Mouse (Mus musculus): ENCODE results near the gene Cdkl4.
A peak's percentile ranks its signal among the peaks of the same experiment; 100 is the strongest.

Cdkl4 gene

GRCm38 (mm10) chr17:80517244-80517643 is 60.4 kb downstream of the Cdkl4 start:
- DNase-seq (ENCODE audit: low spot score): peak; percentile 33

- no peak for DNase-seq (ENCODE audit: low spot score)
Observed at GRCm38 (mm10) chr17:80515956-80516355, 61.7 kb downstream of the Cdkl4 start.

- DNase-seq (ENCODE audit: low spot score): no peak
Observed at GRCm38 (mm10) chr17:80515513-80515912, 62.1 kb downstream of the Cdkl4 start.

- no peak for DNase-seq (ENCODE audit: low spot score)
Observed at GRCm38 (mm10) chr17:80513766-80514165, 63.8 kb downstream of the Cdkl4 start.

- no peak for DNase-seq (ENCODE audit: low spot score)
Observed at GRCm38 (mm10) chr17:80510459-80510855, 67.2 kb downstream of the Cdkl4 start.

GRCm38 (mm10) chr17:80509494-80510458 is 67.8 kb downstream of the Cdkl4 start:
- no peak for DNase-seq (ENCODE audit: low spot score)

- no peak for DNase-seq (ENCODE audit: low spot score)
Observed at GRCm38 (mm10) chr17:80505766-80506165, 71.8 kb downstream of the Cdkl4 start.

- DNase-seq (ENCODE audit: low spot score): no peak
Observed at GRCm38 (mm10) chr17:80505342-80505741, 72.3 kb downstream of the Cdkl4 start.

- no peak for DNase-seq (ENCODE audit: low spot score)
Observed at GRCm38 (mm10) chr17:80501805-80502172, 75.8 kb downstream of the Cdkl4 start.

- no peak for DNase-seq (ENCODE audit: low spot score)
Observed at GRCm38 (mm10) chr17:80501037-80501804, 76.4 kb downstream of the Cdkl4 start.

- no peak for DNase-seq (ENCODE audit: low spot score)
Observed at GRCm38 (mm10) chr17:80500025-80500424, 77.6 kb downstream of the Cdkl4 start.

GRCm38 (mm10) chr17:80498600-80499268 is 78.9 kb downstream of the Cdkl4 start:
- no peak for DNase-seq (ENCODE audit: low spot score)

GRCm38 (mm10) chr17:80497183-80497601 is 80.4 kb downstream of the Cdkl4 start:
- DNase-seq (ENCODE audit: low spot score): no peak

- no peak for DNase-seq (ENCODE audit: low spot score)
Observed at GRCm38 (mm10) chr17:80496607-80497170, 80.9 kb downstream of the Cdkl4 start.

GRCm38 (mm10) chr17:80496185-80496584 is 81.4 kb downstream of the Cdkl4 start:
- DNase-seq (ENCODE audit: low spot score): no peak

GRCm38 (mm10) chr17:80493891-80494290 is 83.7 kb downstream of the Cdkl4 start:
- no peak for DNase-seq (ENCODE audit: low spot score)

GRCm38 (mm10) chr17:80492811-80493210 is 84.8 kb downstream of the Cdkl4 start:
- no peak for DNase-seq (ENCODE audit: low spot score)

- DNase-seq (ENCODE audit: low spot score): no peak
Observed at GRCm38 (mm10) chr17:80492274-80492673, 85.3 kb downstream of the Cdkl4 start.

GRCm38 (mm10) chr17:80490166-80490565 is 87.4 kb downstream of the Cdkl4 start:
- DNase-seq (ENCODE audit: low spot score): no peak

- no peak for DNase-seq (ENCODE audit: low spot score)
Observed at GRCm38 (mm10) chr17:80488918-80489317, 88.7 kb downstream of the Cdkl4 start.

- no peak for DNase-seq (ENCODE audit: low spot score)
Observed at GRCm38 (mm10) chr17:80485160-80485559, 92.5 kb downstream of the Cdkl4 start.

GRCm38 (mm10) chr17:80480855-80481224 is 96.8 kb downstream of the Cdkl4 start:
- no peak for DNase-seq (ENCODE audit: low spot score)
